Mouse (Mus musculus) c-Kit-positive CD71-negative TER-119-negative erythroid progenitor cells, embryonic 14.5 days (primary cell): ENCODE results near the gene Arhgap15.

Experiments
- DNase-seq: peaks from one replicate; pipeline ENCODE4 v3.0.0-alpha.2; 2013; ENCODE audit warnings: low read depth

Arhgap15 gene

GRCm38 (mm10) chr2:44304971-44305808, 556.6 kb downstream of the Arhgap15 start:
- no peak for DNase-seq

DNA sequence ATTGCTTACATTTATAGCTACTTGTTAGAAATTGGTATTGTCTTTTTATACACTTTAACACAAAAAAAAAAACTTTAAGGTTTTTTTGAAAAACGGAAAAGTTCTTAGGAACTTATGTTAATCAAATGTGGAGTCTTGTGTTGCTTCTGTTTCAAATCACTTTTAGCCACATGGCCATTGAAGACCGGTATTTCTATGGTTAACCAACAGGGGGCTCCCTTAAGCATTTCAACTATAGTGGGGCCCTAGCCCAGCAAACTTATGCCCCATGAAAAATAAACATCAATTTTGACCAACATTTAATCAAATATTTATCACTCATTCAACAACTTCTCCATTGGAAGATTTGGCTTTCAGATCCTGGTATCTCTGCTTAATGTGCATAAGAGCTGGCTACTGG, 557.5 kb downstream of the Arhgap15 start:
- no peak for DNase-seq

DNA sequence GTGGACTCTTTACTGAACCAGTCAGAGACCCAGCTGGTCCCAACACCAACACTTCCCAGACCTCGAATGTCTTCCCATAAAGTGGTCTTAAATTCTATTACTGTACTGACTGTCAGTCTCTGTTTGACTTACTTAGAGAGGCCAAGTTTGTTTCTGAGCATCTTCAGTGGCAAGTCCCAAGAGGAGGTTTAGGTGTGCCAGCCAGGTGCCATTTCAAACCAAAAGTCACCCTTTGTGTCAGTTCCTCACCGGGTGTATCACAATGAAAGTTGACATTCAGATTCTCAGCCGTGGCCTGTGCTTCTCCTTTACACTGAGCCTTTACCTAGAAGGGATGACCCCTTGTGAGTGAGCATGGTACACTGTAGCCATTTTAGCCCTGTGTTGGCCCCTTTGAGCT, 560.5 kb downstream of the Arhgap15 start:
- no peak for DNase-seq

DNA sequence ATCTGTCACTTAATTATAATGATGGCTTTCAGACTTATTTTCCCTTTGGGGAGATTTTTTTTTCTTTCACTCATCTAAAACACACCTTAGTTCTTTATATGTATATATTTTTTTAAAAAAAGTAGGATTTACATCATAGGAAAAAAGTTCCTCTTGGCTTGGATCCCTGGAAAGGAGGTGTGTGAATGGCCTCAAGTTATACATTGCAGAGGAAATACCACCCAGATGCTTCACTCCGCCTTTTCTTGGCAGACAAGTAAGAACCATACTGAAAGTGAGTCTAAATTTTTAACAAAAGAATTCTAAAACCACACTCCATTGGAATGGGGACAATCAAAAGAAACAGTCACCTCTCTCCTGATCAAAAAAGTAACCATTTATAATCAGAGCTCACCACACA, 560.9 kb downstream of the Arhgap15 start:
- DNase-seq = no peak

- DNase-seq = no peak
Measured at GRCm38 (mm10) chr2:44310095-44310748, 561.6 kb downstream of the Arhgap15 start.

DNA sequence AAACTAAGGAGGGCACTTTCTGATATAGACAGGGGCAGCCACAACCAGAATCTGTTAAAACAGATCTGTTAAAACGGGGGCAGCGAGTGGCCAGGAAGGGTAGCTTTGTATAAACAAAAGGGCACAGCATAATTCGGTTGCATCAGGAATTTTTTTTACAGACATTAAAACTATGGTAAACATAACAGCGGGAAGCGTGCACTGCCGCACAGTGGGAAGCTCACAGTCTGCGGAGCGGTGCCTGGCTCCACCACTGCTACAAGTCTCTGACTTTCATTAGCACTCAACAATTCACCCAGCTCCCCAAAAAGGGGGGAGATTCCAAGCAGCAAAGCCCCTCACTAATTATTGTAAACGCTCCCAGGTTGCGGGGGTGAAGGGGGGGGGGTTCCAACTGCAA, 562.6 kb downstream of the Arhgap15 start:
- no peak for DNase-seq

DNA sequence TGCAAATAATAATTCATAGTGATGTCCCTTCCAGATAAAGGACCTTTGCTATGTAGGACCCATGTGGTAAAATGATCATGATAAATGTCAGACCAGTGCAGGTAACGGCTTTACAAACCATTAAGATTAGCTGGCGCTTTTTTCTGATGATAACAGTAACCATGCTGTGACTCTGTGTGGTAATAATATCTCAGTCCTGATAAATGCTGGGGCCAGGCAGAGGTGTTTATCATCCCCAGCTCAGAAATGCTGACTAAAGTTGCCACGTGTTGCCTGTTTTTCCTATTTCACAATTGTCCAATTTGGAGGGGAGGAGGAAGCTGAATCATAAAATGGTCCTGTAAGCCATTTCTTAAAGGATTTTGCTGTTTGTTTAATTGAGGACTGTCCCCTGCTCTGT, 564.9 kb downstream of the Arhgap15 start:
- DNase-seq = no peak

GRCm38 (mm10) chr2:44318436-44318835, 569.8 kb downstream of the Arhgap15 start:
- DNase-seq = no peak

- DNase-seq = no peak
Measured at GRCm38 (mm10) chr2:44319479-44319878, 570.9 kb downstream of the Arhgap15 start.

DNA sequence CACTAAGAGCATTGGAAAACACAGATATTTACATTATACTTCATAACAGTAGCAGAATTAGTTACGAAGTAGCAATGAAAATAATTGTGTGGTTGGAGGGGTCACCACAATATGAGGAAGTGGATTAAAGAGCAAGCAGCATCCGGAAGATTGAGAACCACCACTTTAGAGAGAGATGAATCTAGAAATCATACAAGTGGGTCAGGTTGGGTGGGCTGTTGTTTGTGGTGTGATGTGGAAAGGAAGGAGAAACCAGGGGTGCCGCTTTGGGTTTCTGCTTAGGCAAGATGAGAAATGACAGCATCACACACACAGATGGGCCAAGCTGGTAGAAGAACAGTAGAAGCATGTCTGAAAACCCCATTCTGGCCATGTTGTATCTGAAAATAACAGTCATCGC, 575.2 kb downstream of the Arhgap15 start:
- DNase-seq = no peak

GRCm38 (mm10) chr2:44333295-44333694, 584.7 kb downstream of the Arhgap15 start:
- DNase-seq = no peak

DNA sequence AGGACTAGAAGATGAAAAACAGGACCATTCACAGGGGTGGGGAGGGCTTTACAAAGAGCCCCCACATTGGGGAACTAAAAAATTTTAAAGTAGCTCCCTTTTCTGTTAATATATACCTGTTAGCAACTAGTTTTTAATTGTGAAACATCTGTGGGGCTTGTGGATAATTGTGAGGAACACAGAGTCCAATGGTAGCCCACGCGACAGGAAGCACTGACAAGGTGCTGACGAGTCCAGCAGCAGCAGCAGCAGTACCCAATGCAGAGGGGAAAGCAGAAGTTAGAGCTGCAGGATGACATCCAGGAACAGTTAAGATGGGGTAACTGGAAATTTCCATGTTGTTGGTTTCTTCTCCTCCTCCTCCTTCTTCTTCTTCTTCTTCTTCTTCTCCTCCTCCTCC, 585.4 kb downstream of the Arhgap15 start:
- no peak for DNase-seq

DNA sequence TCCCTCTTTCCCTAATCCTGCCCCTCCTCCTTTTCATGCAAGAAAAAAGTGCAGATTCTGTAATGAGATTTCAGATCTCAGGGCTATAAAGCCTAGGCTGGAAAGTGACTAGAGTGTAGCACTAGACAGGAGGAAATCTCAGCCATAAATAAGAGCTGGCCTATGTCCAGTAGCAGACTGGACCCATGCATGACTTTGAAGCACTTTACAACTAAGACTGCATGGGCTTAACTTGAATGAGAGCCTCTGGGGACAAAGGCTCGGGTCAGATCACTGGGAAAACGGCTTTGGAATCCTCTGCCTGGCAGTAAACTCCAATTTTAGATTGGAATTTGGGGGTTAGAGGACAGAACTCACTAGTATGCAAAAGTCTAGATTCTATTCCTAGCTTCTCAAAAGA, 585.9 kb downstream of the Arhgap15 start:
- DNase-seq = no peak

DNA sequence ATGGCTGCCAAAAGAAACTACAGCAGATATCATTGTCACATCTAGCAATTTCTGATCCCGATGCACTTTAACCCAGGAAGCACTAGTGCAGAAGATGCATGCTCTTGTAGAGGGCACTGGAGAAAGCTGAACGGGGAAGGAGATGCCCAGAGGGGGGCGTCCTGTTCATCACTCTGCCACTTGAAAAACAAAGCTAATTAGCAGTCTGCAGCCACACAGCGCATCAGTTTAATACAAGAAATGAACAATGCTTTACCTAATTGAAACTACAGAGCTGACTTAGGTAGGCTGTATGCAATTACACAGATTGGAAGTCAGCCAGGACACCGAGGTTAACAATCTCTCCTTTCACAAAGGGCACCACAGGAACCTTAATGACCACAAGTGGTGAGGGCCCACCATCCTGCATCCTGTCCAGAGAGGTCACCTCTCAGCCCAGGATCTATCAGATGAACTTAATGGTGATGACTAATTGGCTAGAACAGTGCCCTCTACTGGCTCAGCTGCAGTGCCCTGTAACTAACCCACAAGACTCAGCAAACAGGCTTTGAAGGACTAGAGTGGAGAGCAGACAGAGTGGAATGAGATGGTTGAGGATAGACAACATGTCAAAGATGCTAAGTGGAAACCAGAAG, 588.2 kb downstream of the Arhgap15 start:
- no peak for DNase-seq

DNA sequence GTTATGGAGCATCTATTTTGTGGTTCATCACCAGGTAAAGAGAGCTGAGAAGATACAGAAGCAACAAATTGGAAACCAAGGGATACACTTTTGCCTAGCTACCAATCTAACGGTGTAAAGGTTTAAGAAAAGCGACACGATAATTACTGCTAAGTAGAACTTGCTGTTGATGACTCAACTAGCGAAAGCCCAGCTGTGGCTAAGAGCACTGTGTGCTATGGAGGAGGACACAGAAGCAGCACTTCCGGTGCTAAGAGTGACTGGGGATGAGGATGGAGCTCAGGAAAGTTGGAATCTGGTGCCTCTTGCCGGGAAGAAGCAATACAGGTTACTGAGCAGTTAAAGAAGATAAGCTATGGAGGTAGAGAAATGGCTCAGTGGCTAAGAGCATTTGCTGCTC, 589.8 kb downstream of the Arhgap15 start:
- DNase-seq = no peak

DNA sequence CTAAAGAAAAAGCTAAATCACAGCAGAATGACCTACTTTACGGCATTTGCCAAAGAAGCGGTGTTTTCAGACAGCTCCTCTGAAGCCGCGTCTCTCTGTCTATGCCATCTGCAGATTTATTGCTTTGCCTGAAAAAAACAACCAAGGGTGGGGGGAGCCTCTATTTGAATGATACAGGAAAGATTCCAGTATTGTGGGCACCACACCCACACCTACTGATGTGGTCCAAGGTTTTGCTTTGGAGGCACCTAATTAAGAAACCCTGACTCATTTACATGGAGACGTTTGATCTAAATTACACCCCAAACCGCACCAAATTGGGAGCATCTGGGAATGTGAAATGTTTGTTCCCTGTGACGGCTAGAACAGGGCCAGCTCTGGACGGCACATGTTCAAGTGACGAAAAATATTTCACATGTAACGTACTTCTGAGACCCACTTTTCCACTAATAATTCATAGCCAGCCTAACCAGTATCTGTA, 592.5 kb downstream of the Arhgap15 start:
- no peak for DNase-seq

- DNase-seq = no peak
Measured at GRCm38 (mm10) chr2:44344861-44345260, 596.2 kb downstream of the Arhgap15 start.

GRCm38 (mm10) chr2:44345325-44345945, 596.8 kb downstream of the Arhgap15 start:
- no peak for DNase-seq

- DNase-seq = no peak
Measured at GRCm38 (mm10) chr2:44346184-44346583, 597.6 kb downstream of the Arhgap15 start.

- no peak for DNase-seq
Measured at GRCm38 (mm10) chr2:44347781-44348180, 599.2 kb downstream of the Arhgap15 start.

- no peak for DNase-seq
Measured at GRCm38 (mm10) chr2:44349101-44349500, 600.5 kb downstream of the Arhgap15 start.

DNA sequence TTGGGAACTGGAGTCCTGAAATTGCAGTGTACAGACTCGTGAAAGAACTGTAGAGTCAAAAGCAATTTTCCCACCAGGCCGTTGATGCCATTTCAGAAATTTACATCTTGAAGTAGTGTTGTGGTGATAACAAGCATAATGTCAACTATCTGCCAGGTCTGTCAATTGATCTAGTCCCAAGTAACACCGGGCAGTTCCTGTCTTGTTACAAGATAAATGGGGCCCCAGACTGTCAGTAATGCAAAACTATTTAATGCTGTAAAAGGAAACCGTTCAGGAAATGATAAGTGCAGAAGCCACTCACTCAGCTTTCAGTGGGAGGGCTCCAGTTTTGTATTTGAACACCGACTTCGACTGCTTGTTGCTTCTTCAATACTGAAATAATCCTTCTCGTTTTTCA, 604.3 kb downstream of the Arhgap15 start:
- no peak for DNase-seq

DNA sequence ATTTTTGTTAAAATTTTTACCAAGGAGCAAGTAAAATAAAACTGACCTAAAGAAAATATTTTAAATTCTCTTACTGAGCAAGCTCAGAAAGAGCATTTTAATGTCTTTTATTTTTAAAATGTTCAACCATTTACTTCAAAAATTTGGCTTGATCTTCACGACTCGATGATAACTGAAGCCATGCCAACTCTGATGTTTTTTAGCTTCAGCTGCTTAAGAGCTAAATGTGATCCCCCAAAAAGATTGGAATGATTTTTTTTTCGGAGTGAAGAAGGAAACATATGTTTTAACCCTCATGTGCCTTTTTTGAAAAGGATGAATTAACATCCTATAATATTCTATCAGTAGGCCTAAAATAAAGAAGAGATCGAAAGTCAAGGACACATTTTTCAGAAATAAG, 605.0 kb downstream of the Arhgap15 start:
- no peak for DNase-seq
